In the genomic region with DNA sequence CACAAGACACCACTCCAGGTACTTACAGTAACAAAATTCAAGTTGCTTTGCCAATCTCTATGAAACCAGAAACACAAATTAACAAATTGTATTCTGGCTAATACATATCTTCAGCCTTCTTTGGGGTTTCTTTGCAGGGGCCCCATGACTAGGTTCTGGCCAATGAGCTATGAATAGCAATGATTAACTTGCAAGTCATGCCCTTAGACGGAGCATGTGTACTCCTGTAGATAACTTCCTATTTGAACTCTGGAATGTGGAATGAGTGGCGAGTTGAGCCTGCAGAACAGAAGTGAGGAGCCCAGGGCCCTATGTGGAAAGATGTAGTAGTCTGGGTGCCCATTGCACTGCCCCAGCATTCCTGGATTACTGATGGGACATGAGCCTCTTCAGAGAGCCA, we compare ENCODE assay signal across 14 mouse cellular contexts.
DNase-seq lines count a peak whose midpoint lies in the region; ATAC-seq and TF ChIP-seq lines count a peak whose summit lies in the region.
"Had no signal": no experiment of that assay in that cellular context is flagged by ENCODE, and none has a peak within 500 bp of the region (broad histone marks: within the 10 kb centered on the region; RNA-seq: fewer than 3 reads in every experiment).

No protein-coding gene starts in this region.

- intact Hi-C loops in heart, postnatal 14 days (cut with DNase I), result no loop called here
- intact Hi-C loops in gastrocnemius, postnatal 14 days (cut with DNase I; ENCODE audit: low total_unique reads), result no loop called here

- H3K4me3 ChIP-seq in lung, postnatal 0 days (ENCODE audit: low read depth, low read length), result no peak overlapping the region
- no peak overlapping the region for H3K4me3 ChIP-seq in lung, adult 2 months (replicated peaks; ENCODE audit: extremely low read depth, low read depth, low read length)
- no peak overlapping the region for H3K4me3 ChIP-seq in liver, embryonic 12.5 days
- H3K4me3 ChIP-seq: left cerebral cortex, adult 2 months; limb, embryonic 15.5 days; midbrain, embryonic 12.5 days; neural tube, embryonic 12.5 days had no signal

- TF ChIP-seq CTCF in lung, postnatal 0 days (IDR thresholded peaks at IDR 0.05), result no peak
- no peak for TF ChIP-seq CTCF in lung, adult 2 months (IDR thresholded peaks at IDR 0.05; ENCODE audit: insufficient read depth, low read length)

- no peak overlapping the region for H3K27ac ChIP-seq in lung, postnatal 0 days (ENCODE audit: low read length)
- peak overlapping the region; percentile 80 for H3K27ac ChIP-seq in liver, embryonic 12.5 days
- H3K27ac ChIP-seq: hindbrain, postnatal 0 days; left cerebral cortex, adult 2 months; limb, embryonic 15.5 days; midbrain, embryonic 12.5 days; neural tube, embryonic 12.5 days had no signal

- WGBS in lung, postnatal 0 days, result 24% methylated on average over 2 of the region's 2 CpGs
- 33% methylated on average over 2 of the region's 2 CpGs for WGBS in lung, adult 2 months
- WGBS in liver, embryonic 12.5 days (ENCODE audit: insufficient replicate concordance), result 15% methylated on average over 2 of the region's 2 CpGs

- no peak for TF ChIP-seq EP300 in lung, postnatal 0 days (IDR thresholded peaks at IDR 0.05)

- DNase-seq in heart, adult 11 months, result peak; percentile 78
- DNase-seq in heart, postnatal 14 days, result no peak
- peak; percentile 60 for DNase-seq in lung, postnatal 0 days (ENCODE audit: low spot score)
- DNase-seq in lung, adult 2 months, result no peak
- no peak for DNase-seq in cerebellum, postnatal 4 days (ENCODE audit: low spot score in 2 of 2)
- no peak for DNase-seq in retina, postnatal 1 day
- DNase-seq in gastrocnemius, postnatal 14 days, result no peak

- no peaks in the 10 kb centered on the region for H3K36me3 ChIP-seq in lung, postnatal 0 days (ENCODE audit: insufficient read depth, low read length)
- H3K36me3 ChIP-seq in liver, embryonic 12.5 days, result no peaks in the 10 kb centered on the region
- H3K36me3 ChIP-seq: limb, embryonic 15.5 days; midbrain, embryonic 12.5 days; neural tube, embryonic 12.5 days had no signal

- no peak overlapping the region for H3K9ac ChIP-seq in lung, postnatal 0 days (replicated peaks; ENCODE audit: low read depth)
- no peak overlapping the region for H3K9ac ChIP-seq in liver, embryonic 12.5 days
- H3K9ac ChIP-seq: limb, embryonic 15.5 days; midbrain, embryonic 12.5 days; neural tube, embryonic 12.5 days had no signal

- peak; percentile 75 for ATAC-seq in lung, postnatal 0 days
- ATAC-seq in liver, embryonic 12.5 days, result peak; percentile 95
- ATAC-seq: activated CD4-positive, CD25-positive, alpha-beta regulatory T cell, adult 4 months; hindbrain, postnatal 0 days had no signal

- H3K9me3 ChIP-seq in lung, postnatal 0 days (ENCODE audit: low read length), result no peaks in the 10 kb centered on the region
- no peaks in the 10 kb centered on the region for H3K9me3 ChIP-seq in liver, embryonic 12.5 days (replicated peaks)
- H3K9me3 ChIP-seq: limb, embryonic 15.5 days; midbrain, embryonic 12.5 days; neural tube, embryonic 12.5 days had no signal

- no peaks in the 10 kb centered on the region for H3K27me3 ChIP-seq in lung, postnatal 0 days (replicated peaks; ENCODE audit: insufficient read depth, low read length)
- no peaks in the 10 kb centered on the region for H3K27me3 ChIP-seq in liver, embryonic 12.5 days (replicated peaks)
- H3K27me3 ChIP-seq: limb, embryonic 15.5 days; midbrain, embryonic 12.5 days; neural tube, embryonic 12.5 days had no signal

- H3K4me1 ChIP-seq in lung, postnatal 0 days (ENCODE audit: insufficient read depth, low read depth, low read length), result no peaks in the 10 kb centered on the region
- H3K4me1 ChIP-seq in lung, adult 2 months (ENCODE audit: control insufficient read depth, insufficient read depth, low read length), result 0 out of 2 replicates have a peak, but pooled peaks cover 3% of the 10 kb centered on the region
- peaks cover 28% of the 10 kb centered on the region for H3K4me1 ChIP-seq in liver, embryonic 12.5 days
- H3K4me1 ChIP-seq: limb, embryonic 15.5 days; midbrain, embryonic 12.5 days; neural tube, embryonic 12.5 days had no signal

- TF ChIP-seq POLR2A in lung, adult 2 months (IDR thresholded peaks at IDR 0.05; ENCODE audit: borderline replicate concordance, extremely low read depth, low read depth, low read length), result no peak

- H3K4me2 ChIP-seq in lung, postnatal 0 days (replicated peaks; ENCODE audit: low read depth, low read length), result no peak overlapping the region
- H3K4me2 ChIP-seq in liver, embryonic 12.5 days, result peak overlapping the region; percentile 46
- H3K4me2 ChIP-seq: limb, embryonic 15.5 days; midbrain, embryonic 12.5 days; neural tube, embryonic 12.5 days had no signal

Comparison
In these comparisons a context has a peak if more than half of its experiments do, and no peak if none do; other contexts are left out.
1. DNase-seq: peak in heart, adult 11 months (single experiment) and lung, postnatal 0 days (single experiment); none in heart, postnatal 14 days (0 of 2), lung, adult 2 months (single experiment), cerebellum, postnatal 4 days (0 of 2), retina, postnatal 1 day (single experiment) and gastrocnemius, postnatal 14 days (single experiment).